Mouse (Mus musculus): ENCODE data around the gene Tbxas1. TPM values are rescaled to one million over a fixed set of nuclear protein-coding genes. Genes with fewer than 3 reads are reported as not detected.

Gene Tbxas1
- total and polyA plus RNA-seq, 2 experiments, result 1.1 to 3.5 TPM

DNA sequence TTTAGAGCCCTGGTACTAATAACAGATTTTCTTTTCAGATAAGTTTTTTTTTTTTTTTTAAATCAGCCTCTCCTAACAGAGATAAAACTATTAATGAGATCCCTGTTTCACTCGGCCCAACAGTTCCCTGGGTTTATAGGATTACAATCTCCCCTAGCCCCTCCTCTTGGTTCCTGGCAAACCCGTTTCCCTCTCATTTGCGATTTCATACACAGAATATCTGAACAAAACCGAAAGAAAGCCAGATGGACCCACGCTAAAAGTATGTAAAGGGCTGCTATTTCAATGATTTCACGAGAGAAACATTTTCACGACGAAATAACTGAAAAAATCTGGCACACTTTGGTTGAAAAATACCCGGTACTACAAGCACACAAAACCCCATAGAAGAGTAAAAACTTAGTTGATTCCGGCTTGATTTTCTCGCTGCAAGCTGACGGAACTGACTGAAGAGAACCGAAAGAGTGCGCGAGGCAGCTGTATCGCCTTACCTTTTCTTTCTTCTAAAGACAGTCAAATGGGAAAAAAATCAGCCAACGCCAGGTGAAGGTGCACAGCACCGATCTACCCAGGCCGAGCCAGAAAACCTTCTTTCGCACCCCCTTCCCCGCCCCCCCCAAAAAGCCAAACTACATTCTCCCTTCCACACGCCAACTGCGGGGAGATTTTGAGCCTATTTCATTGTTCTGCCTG lies 493 bp upstream of the Tbxas1 start:
- peaks cover 15% of the 10 kb centered on the region; the same call in 1 of the 2 replicates for H3K79me2 ChIP-seq (ENCODE audit: control insufficient read depth, insufficient read depth, low read length)
- peak overlapping the region; percentile 82 for H3K4me3 ChIP-seq (ENCODE audit: insufficient read depth, low read depth, low read length)
- TF ChIP-seq POLR2A (IDR thresholded peaks at IDR 0.05; ENCODE audit: extremely low read depth, insufficient read depth, low read length) (no peak), CTCF (IDR thresholded peaks at IDR 0.05; ENCODE audit: low read depth, low read length) (no peak)
- H3K9ac ChIP-seq (ENCODE audit: low read depth, low read length), result peak overlapping the region; percentile 96
- H3K27me3 ChIP-seq (ENCODE audit: control insufficient read depth, insufficient read depth, low read length), result no peaks in the 10 kb centered on the region
- H3K36me3 ChIP-seq (ENCODE audit: control insufficient read depth, insufficient read depth, low read length), result no peaks in the 10 kb centered on the region
- peaks cover 25% of the 10 kb centered on the region for H3K4me1 ChIP-seq (ENCODE audit: control insufficient read depth, insufficient read depth, low read length)
- WGBS, result under 1% methylated on average over 23 of the region's 23 CpGs
- peak; percentile 59 for DNase-seq (ENCODE audit: extremely low read depth, low read depth, low spot score)
- peak overlapping the region; percentile 83 for H3K27ac ChIP-seq (replicated peaks; ENCODE audit: insufficient read depth, low read depth, low read length)

DNA sequence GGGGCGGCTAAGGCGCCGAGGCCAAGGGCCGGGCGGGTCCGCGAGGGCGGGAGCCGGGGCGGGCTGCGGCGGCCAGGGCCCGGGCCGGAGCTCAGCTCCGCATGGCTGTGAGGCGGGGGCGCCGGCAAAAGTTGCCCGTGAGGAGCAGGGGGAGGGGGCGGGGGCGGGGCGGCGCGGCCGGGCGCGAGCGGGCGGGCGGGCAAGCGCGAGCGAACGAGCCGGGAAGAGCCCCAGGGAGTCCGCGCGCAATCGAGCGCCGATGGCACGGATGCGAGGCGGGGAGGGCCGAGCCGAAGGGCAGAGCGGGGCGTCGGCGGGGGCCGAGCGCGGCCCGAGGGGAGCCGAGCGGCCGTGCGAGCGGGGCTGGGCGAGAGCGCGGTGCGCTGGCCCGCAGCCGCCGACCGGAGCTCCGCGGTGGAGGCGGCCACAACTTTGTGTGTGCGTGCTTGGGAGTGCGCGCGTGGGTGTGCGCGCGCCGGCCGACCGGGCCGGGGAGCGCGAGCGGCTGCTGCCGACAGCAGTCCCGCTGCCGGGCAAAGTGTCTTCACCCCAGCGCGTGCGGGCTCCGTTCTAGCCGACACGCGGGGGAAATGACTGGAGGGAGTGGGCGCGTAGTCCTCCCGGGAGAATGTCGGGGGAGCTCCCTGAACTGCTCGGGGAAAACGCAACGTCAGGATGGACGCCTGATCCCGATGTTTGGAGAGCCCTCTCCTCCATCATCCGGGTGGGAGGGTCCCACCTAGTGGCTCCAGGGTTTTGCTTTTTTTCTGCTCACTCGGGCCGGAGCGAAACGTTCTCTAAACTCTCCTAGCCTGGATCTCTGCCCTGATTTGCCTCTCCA lies 1.1 kb downstream of the Tbxas1 start, which contains the start of gene Hipk2:
Hipk2 (minus strand) TSS at position 95 of the 841 bp plus-strand sequence.
- Histone ChIP-seq H3K27me3 (ENCODE audit: control insufficient read depth, insufficient read depth, low read length) (no peaks in the 10 kb centered on the region), H3K79me2 (ENCODE audit: control insufficient read depth, insufficient read depth, low read length) (peaks cover 9% of the 10 kb centered on the region; the same call in 1 of the 2 replicates), H3K4me3 (ENCODE audit: insufficient read depth, low read depth, low read length) (peak within 1 kb of the TSS; percentile 82), H3K9ac (ENCODE audit: low read depth, low read length) (peak within 1 kb of the TSS; percentile 96), H3K27ac (replicated peaks; ENCODE audit: insufficient read depth, low read depth, low read length) (peak within 1 kb of the TSS; percentile 83), H3K36me3 (ENCODE audit: control insufficient read depth, insufficient read depth, low read length) (no peaks in the 10 kb centered on the region), H3K4me1 (ENCODE audit: control insufficient read depth, insufficient read depth, low read length) (peaks cover 18% of the 10 kb centered on the region)
- under 1% methylated on average over 79 of the region's 108 CpGs for WGBS
- TF ChIP-seq POLR2A (IDR thresholded peaks at IDR 0.05; ENCODE audit: extremely low read depth, insufficient read depth, low read length) (0 out of 2 replicates have a peak, but pooled peaks have one; percentile 34), CTCF (IDR thresholded peaks at IDR 0.05; ENCODE audit: low read depth, low read length) (peak; percentile 14; the same call in 1 of the 2 replicates)
- peak; percentile 66 for DNase-seq (ENCODE audit: extremely low read depth, low read depth, low spot score)

DNA sequence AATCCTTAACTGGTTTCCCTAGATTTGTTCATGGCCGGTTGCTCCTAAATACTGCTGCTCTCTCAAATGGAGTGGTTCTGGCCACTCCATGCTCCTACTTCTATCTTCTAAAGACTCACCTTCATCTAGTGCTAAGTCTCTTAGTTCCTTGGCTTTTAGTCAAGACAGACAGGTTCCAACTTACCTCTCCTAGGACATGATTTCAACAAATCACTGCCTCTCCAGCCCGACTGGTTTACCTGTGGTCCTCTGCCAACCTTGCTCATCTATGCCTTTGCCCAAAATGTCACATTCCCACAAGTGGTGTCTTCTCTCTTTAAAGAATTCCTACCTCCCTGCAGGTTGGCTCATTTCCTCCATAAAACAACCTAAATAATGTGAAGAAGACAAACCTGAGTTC lies 2.5 kb downstream of the Tbxas1 start:
- no peak for DNase-seq (ENCODE audit: extremely low read depth, low read depth, low spot score)
- WGBS, result 87% methylated on average over 2 of the region's 2 CpGs
- H3K79me2 ChIP-seq (ENCODE audit: control insufficient read depth, insufficient read depth, low read length), result peaks cover 9% of the 10 kb centered on the region; the same call in 1 of the 2 replicates
- H3K27ac ChIP-seq (replicated peaks; ENCODE audit: insufficient read depth, low read depth, low read length), result no peak overlapping the region
- H3K9ac ChIP-seq (ENCODE audit: low read depth, low read length), result no peak overlapping the region
- H3K36me3 ChIP-seq (ENCODE audit: control insufficient read depth, insufficient read depth, low read length), result no peaks in the 10 kb centered on the region
- H3K4me3 ChIP-seq (ENCODE audit: insufficient read depth, low read depth, low read length), result no peak overlapping the region
- H3K27me3 ChIP-seq (ENCODE audit: control insufficient read depth, insufficient read depth, low read length), result no peaks in the 10 kb centered on the region
- peaks cover 10% of the 10 kb centered on the region for H3K4me1 ChIP-seq (ENCODE audit: control insufficient read depth, insufficient read depth, low read length)
- TF ChIP-seq POLR2A (IDR thresholded peaks at IDR 0.05; ENCODE audit: extremely low read depth, insufficient read depth, low read length) (no peak), CTCF (IDR thresholded peaks at IDR 0.05; ENCODE audit: low read depth, low read length) (no peak)

DNA sequence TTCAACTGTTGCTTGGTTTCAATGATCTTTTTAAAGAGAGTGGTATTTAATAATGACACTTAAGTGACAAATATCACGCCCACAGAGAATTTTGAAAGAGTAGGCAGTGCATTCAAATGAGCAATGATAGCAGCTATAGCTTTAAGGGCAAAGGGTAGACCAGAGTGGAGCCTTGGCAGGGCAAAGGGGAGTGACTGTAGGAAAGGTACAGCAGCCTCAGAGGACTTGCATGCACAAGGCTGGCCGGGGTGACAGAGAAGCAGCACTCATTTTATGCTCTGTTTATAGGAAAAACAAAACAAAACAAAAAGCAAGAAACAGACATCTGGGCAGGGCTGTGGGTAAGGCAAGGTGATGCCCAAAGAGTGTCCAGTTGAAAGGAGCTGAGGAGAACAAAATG lies 6.3 kb downstream of the Tbxas1 start:
- WGBS, result 30% methylated on average over 2 of the region's 2 CpGs
- DNase-seq (ENCODE audit: extremely low read depth, low read depth, low spot score), result peak; percentile 85
- Histone ChIP-seq H3K9ac (ENCODE audit: low read depth, low read length) (no peak overlapping the region), H3K27me3 (ENCODE audit: control insufficient read depth, insufficient read depth, low read length) (no peaks in the 10 kb centered on the region), H3K4me1 (ENCODE audit: control insufficient read depth, insufficient read depth, low read length) (peaks cover 6% of the 10 kb centered on the region), H3K27ac (replicated peaks; ENCODE audit: insufficient read depth, low read depth, low read length) (no peak overlapping the region), H3K79me2 (ENCODE audit: control insufficient read depth, insufficient read depth, low read length) (no peaks in the 10 kb centered on the region), H3K4me3 (ENCODE audit: insufficient read depth, low read depth, low read length) (no peak overlapping the region), H3K36me3 (ENCODE audit: control insufficient read depth, insufficient read depth, low read length) (no peaks in the 10 kb centered on the region)
- no peak for TF ChIP-seq CTCF (IDR thresholded peaks at IDR 0.05; ENCODE audit: low read depth, low read length)
- no peak for TF ChIP-seq POLR2A (IDR thresholded peaks at IDR 0.05; ENCODE audit: extremely low read depth, insufficient read depth, low read length)

DNA sequence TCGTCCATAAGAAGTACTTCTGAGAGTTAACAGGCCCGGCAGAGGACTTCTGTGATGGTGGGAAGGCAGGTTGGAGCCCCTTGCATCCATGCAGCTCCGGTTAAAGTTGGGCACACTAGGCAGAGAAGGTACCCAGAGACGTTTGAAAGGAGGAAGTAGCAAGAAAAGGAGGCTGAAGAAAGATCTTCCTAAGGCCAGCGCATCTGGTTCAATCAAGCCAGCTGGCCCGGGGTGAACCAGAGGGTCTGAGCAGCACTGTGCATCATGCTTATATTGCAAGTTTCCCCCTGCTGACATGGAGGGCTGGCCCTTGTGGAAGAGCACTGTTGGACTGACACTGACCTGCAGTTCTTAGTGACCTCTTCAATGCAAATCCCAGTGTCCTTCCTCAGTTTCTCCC lies 6.8 kb downstream of the Tbxas1 start:
- Histone ChIP-seq H3K9ac (ENCODE audit: low read depth, low read length) (no peak overlapping the region), H3K36me3 (ENCODE audit: control insufficient read depth, insufficient read depth, low read length) (no peaks in the 10 kb centered on the region), H3K4me3 (ENCODE audit: insufficient read depth, low read depth, low read length) (no peak overlapping the region), H3K79me2 (ENCODE audit: control insufficient read depth, insufficient read depth, low read length) (no peaks in the 10 kb centered on the region), H3K27ac (replicated peaks; ENCODE audit: insufficient read depth, low read depth, low read length) (no peak overlapping the region), H3K27me3 (ENCODE audit: control insufficient read depth, insufficient read depth, low read length) (no peaks in the 10 kb centered on the region), H3K4me1 (ENCODE audit: control insufficient read depth, insufficient read depth, low read length) (peaks cover 6% of the 10 kb centered on the region)
- DNase-seq (ENCODE audit: extremely low read depth, low read depth, low spot score), result no peak
- 57% methylated on average over 6 of the region's 6 CpGs for WGBS
- TF ChIP-seq POLR2A (IDR thresholded peaks at IDR 0.05; ENCODE audit: extremely low read depth, insufficient read depth, low read length) (no peak), CTCF (IDR thresholded peaks at IDR 0.05; ENCODE audit: low read depth, low read length) (no peak)
